19 mouse cellular contexts compared by ENCODE assay signal in the genomic region with DNA sequence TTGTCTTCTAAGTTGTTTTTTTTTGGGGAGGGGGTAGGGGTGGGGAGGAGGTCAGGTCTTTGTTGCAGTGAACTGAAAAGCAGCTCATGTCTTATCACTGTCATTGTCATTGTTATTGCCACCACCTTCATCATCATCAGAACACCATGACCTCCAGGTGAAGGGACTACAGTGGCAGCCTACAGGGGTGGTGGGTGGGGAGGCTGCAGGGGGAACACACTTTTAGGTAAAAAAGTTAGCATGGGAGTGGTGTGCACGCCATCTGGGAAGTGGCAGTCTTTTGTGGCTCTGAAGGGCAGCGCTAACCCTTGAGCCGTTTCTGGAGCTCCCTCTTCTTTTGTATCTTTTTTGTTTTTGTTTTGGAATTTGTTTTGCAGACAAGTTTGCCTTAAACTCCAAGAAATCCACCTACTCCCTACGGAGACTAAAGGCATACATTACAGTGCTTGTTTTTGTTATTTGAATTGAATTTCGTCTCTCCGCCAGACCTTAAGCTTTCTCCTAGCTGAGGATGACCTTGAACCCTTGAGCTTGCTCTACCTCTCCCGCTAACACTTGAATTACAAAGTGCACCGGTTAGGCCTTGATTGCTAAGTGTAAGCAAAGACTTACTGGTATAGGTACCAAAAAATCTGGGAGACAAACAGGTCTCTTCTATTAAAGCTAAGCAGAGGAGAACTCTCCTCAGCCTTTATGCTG. TPM values are rescaled to one million over a fixed set of nuclear protein-coding genes. Genes with fewer than 3 reads are reported as not detected.
A peak's percentile ranks its signal among the peaks of the same experiment; 100 is the strongest.
DNase-seq lines count a peak whose midpoint lies in the region; ATAC-seq and TF ChIP-seq lines count a peak whose summit lies in the region.
"Had no signal": no experiment of that assay in that cellular context is flagged by ENCODE, and none has a peak within 500 bp of the region (broad histone marks: within the 10 kb centered on the region; RNA-seq: fewer than 3 reads in every experiment).

No protein-coding gene starts in this region.

- no peak overlapping the region for H3K4me2 ChIP-seq in forebrain, postnatal 0 days (ENCODE audit: low read depth)
- no peak overlapping the region for H3K4me2 ChIP-seq in heart, embryonic 11.5 days
- H3K4me2 ChIP-seq: embryonic facial prominence, embryonic 12.5 days; forebrain, embryonic 13.5 days; forebrain, embryonic 15.5 days had no signal

- in situ Hi-C loops in ES-E14 (cut with MboI; ENCODE audit: low sequenced_read_pairs in 2 of 2, unreplicated experiment in 2 of 2) = no loop called here

- peak; percentile 98 for TF ChIP-seq EP300 in ES-Bruce4 (IDR thresholded peaks at IDR 0.05; ENCODE audit: insufficient read depth, low read depth, low read length)

- H3K36me3 ChIP-seq in E14TG2a.4 (ENCODE audit: insufficient read depth, low read length) (peaks cover 29% of the 10 kb centered on the region), ES-Bruce4 (ENCODE audit: control insufficient read depth, insufficient read depth, low read length, poor library complexity, severe bottlenecking) (no peaks in the 10 kb centered on the region), ES-E14 (ENCODE audit: control insufficient read depth, insufficient read depth, low read length, poor library complexity, severe bottlenecking) (peaks cover 2% of the 10 kb centered on the region; the same call in 1 of the 2 replicates)
- H3K36me3 ChIP-seq in forebrain, postnatal 0 days (ENCODE audit: insufficient read depth) = no peaks in the 10 kb centered on the region
- no peaks in the 10 kb centered on the region for H3K36me3 ChIP-seq in heart, embryonic 11.5 days (ENCODE audit: control insufficient read depth, insufficient read depth, low read length)
- H3K36me3 ChIP-seq: embryonic facial prominence, embryonic 10.5 days; embryonic facial prominence, embryonic 12.5 days; forebrain, embryonic 15.5 days had no signal

- peak overlapping the region; percentile 41; the same call in 1 of the 2 replicates for H3K4me3 ChIP-seq in E14TG2a.4 (replicated peaks; ENCODE audit: low read length)
- no peak overlapping the region for H3K4me3 ChIP-seq in ES-Bruce4 (ENCODE audit: low read depth, low read length)
- H3K4me3 ChIP-seq in ES-E14 (ENCODE audit: insufficient read depth in 1 of 2, low read depth in 1 of 2, low read length in 2 of 2, poor library complexity in 1 of 2, severe bottlenecking in 1 of 2) = peak overlapping the region; percentile 64 to 68
- no peak overlapping the region for H3K4me3 ChIP-seq in forebrain, postnatal 0 days (ENCODE audit: low read depth, low read length)
- H3K4me3 ChIP-seq in heart, embryonic 11.5 days (ENCODE audit: low read depth, low read length) = no peak overlapping the region
- H3K4me3 ChIP-seq: embryonic facial prominence, embryonic 10.5 days; embryonic facial prominence, embryonic 12.5 days; forebrain, embryonic 13.5 days; forebrain, embryonic 15.5 days had no signal

- peak overlapping the region; percentile 85 for H3K27ac ChIP-seq in ES-Bruce4 (ENCODE audit: insufficient read depth, low read length)
- H3K27ac ChIP-seq in ES-E14 (ENCODE audit: insufficient read depth, low read depth, low read length, poor library complexity, severe bottlenecking) = peak overlapping the region; percentile 95
- no peak overlapping the region for H3K27ac ChIP-seq in forebrain, postnatal 0 days (ENCODE audit: low read depth, low read length)
- no peak overlapping the region for H3K27ac ChIP-seq in heart, embryonic 11.5 days (ENCODE audit: low read depth, low read length)
- H3K27ac ChIP-seq: embryonic facial prominence, embryonic 10.5 days; embryonic facial prominence, embryonic 12.5 days; forebrain, embryonic 13.5 days had no signal

- DNase-seq in ES-E14 (ENCODE audit: low read depth, low spot score) (peak; percentile 87), ZHBTc4 (ENCODE audit: low read depth, low spot score) (peak; percentile 97)
- DNase-seq in adrenal gland, postnatal 10 days = no peak
- no peak for DNase-seq in forebrain, postnatal 0 days
- DNase-seq: adrenal gland, adult 2 months; adrenal gland, postnatal 14 days; adrenal gland, postnatal 36 days; cerebellum, adult 11-12 months; cerebellum, adult 2 months; cerebellum, adult 9-10 months; cerebellum, postnatal 10 days; cerebellum, postnatal 25 days had no signal

- peaks cover 87% of the 10 kb centered on the region for H3K4me1 ChIP-seq in E14TG2a.4 (replicated peaks; ENCODE audit: low read depth, low read length)
- peaks cover 19% of the 10 kb centered on the region for H3K4me1 ChIP-seq in ES-Bruce4 (ENCODE audit: control insufficient read depth, insufficient read depth, low read length)
- peaks cover 19 to 53% of the 10 kb centered on the region in 2 experiments for H3K4me1 ChIP-seq in ES-E14 (ENCODE audit: control insufficient read depth in 2 of 2, insufficient read depth in 2 of 2, low read length in 2 of 2, poor library complexity in 1 of 2)
- H3K4me1 ChIP-seq in forebrain, postnatal 0 days (ENCODE audit: insufficient read depth) = no peaks in the 10 kb centered on the region
- no peaks in the 10 kb centered on the region for H3K4me1 ChIP-seq in heart, embryonic 11.5 days (ENCODE audit: control insufficient read depth, insufficient read depth, low read length)

- no peak for ATAC-seq in forebrain, postnatal 0 days
- no peak for ATAC-seq in heart, embryonic 11.5 days (replicated peaks; ENCODE audit: insufficient number of reproducible peaks, low FRiP score, low TSS enrichment)
- ATAC-seq: forebrain, embryonic 13.5 days; forebrain, embryonic 15.5 days had no signal

- TF ChIP-seq POLR2A in ES-Bruce4 (IDR thresholded peaks at IDR 0.05; ENCODE audit: insufficient read depth, low read length) = no peak

- 69% methylated on average over 8 of the region's 8 CpGs for WGBS in forebrain, postnatal 0 days
- WGBS in heart, embryonic 11.5 days (ENCODE audit: insufficient replicate concordance) = 73% methylated on average over 8 of the region's 8 CpGs

- no peak for TF ChIP-seq CTCF in E14TG2a.4 (conservative IDR thresholded peaks at IDR 0.05; ENCODE audit: low read length)
- no peak for TF ChIP-seq CTCF in ES-Bruce4 (IDR thresholded peaks at IDR 0.05; ENCODE audit: low read depth, low read length)
- no peak for TF ChIP-seq CTCF in forebrain, postnatal 0 days (IDR thresholded peaks at IDR 0.05; ENCODE audit: low read depth)

- H3K27me3 ChIP-seq in E14TG2a.4 (ENCODE audit: insufficient read depth, low read length) (no peaks in the 10 kb centered on the region), ES-Bruce4 (ENCODE audit: control insufficient read depth, insufficient read depth, low read length, poor library complexity, severe bottlenecking) (no peaks in the 10 kb centered on the region)
- no peaks in the 10 kb centered on the region for H3K27me3 ChIP-seq in forebrain, postnatal 0 days (ENCODE audit: insufficient read depth, low read length)
- H3K27me3 ChIP-seq in heart, embryonic 11.5 days (ENCODE audit: control insufficient read depth, insufficient read depth, low read length) = peaks cover 5% of the 10 kb centered on the region; the same call in 1 of the 2 replicates
- H3K27me3 ChIP-seq: embryonic facial prominence, embryonic 12.5 days; forebrain, embryonic 15.5 days had no signal

- no peak overlapping the region for H3K9ac ChIP-seq in ES-Bruce4 (ENCODE audit: low read depth, poor library complexity, severe bottlenecking)
- no peak overlapping the region; the same call in 1 of the 2 replicates for H3K9ac ChIP-seq in ES-E14 (ENCODE audit: insufficient read depth, low read depth, low read length, poor library complexity, severe bottlenecking)
- H3K9ac ChIP-seq in forebrain, postnatal 0 days = no peak overlapping the region
- H3K9ac ChIP-seq in heart, embryonic 11.5 days (ENCODE audit: low read depth, low read length) = no peak overlapping the region
- H3K9ac ChIP-seq: embryonic facial prominence, embryonic 12.5 days; forebrain, embryonic 13.5 days; forebrain, embryonic 15.5 days had no signal

- H3K9me3 ChIP-seq in E14TG2a.4 (ENCODE audit: low read length) (no peaks in the 10 kb centered on the region), ES-Bruce4 (replicated peaks; ENCODE audit: control insufficient read depth, insufficient read depth, low read length, poor library complexity, severe bottlenecking) (no peaks in the 10 kb centered on the region), ES-E14 (ENCODE audit: control insufficient read depth, insufficient read depth, low read depth, low read length) (no peaks in the 10 kb centered on the region)
- no peaks in the 10 kb centered on the region for H3K9me3 ChIP-seq in forebrain, postnatal 0 days (ENCODE audit: low read length)
- H3K9me3 ChIP-seq in heart, embryonic 11.5 days (replicated peaks; ENCODE audit: control insufficient read depth, low read length) = no peaks in the 10 kb centered on the region
- H3K9me3 ChIP-seq: embryonic facial prominence, embryonic 10.5 days; embryonic facial prominence, embryonic 12.5 days; forebrain, embryonic 13.5 days; forebrain, embryonic 15.5 days had no signal

TF ChIP-seq in ES-E14, 5 proteins besides CTCF, POLR2A, EP300 and RAD21:
- TF ChIP-seq HCFC1 (IDR thresholded peaks at IDR 0.05; ENCODE audit: borderline replicate concordance, insufficient read depth, low read length) (no peak), MAFK (IDR thresholded peaks at IDR 0.05; ENCODE audit: insufficient read depth, low read depth, low read length) (0 out of 2 replicates have a peak, but pooled peaks have one; percentile 12), CHD2 (IDR thresholded peaks at IDR 0.05; ENCODE audit: low read depth, low read length) (peak; percentile 42)
TF ChIP-seq in ES-E14: peak in this region for 2.

RNA-seq across cellular contexts. Expression of a gene that starts 21.1 kb away (rescaled TPM):
- 51.7 and 65.7 TPM in 2 replicates for polyA plus RNA-seq in ES-Bruce4 (2011; ENCODE audit: insufficient read depth, insufficient read length, low read depth, missing spikeins)
- 44.4 and 51.7 TPM in 2 replicates for total RNA-seq in ES-E14 (2012; rRNA removed)
- 10 to 100 TPM; 54.5 to 63.6 TPM for total RNA-seq in adrenal gland, postnatal 10 days (2021)
- total RNA-seq in forebrain, postnatal 0 days (2014; rRNA removed) = 28.1 and 30.3 TPM in 2 replicates
- 20.2 and 21.3 TPM in 2 replicates for polyA plus RNA-seq in forebrain, postnatal 0 days (2015; fragmentation: Nextera tagmentation; extraction: Ambion mirVana)
- polyA plus RNA-seq in heart, embryonic 11.5 days (2014; fragmentation: Nextera tagmentation; extraction: Ambion mirVana) = 8.1 and 10.2 TPM in 2 replicates

Comparison
In these comparisons a context has a peak if more than half of its experiments do, and no peak if none do; other contexts are left out.
1. H3K4me3 ChIP-seq: peak in E14TG2a.4 (single experiment) and ES-E14 (2 of 2); none in ES-Bruce4 (single experiment), forebrain, postnatal 0 days (single experiment) and heart, embryonic 11.5 days (single experiment).
2. H3K27ac ChIP-seq: peak in ES-Bruce4 (single experiment) and ES-E14 (single experiment); none in forebrain, postnatal 0 days (single experiment) and heart, embryonic 11.5 days (single experiment).
3. DNase-seq: peak in ES-E14 (single experiment) and ZHBTc4 (single experiment); none in adrenal gland, postnatal 10 days (single experiment) and forebrain, postnatal 0 days (single experiment).